Comparison of ENCODE assay signal across 21 mouse cellular contexts in the genomic region with DNA sequence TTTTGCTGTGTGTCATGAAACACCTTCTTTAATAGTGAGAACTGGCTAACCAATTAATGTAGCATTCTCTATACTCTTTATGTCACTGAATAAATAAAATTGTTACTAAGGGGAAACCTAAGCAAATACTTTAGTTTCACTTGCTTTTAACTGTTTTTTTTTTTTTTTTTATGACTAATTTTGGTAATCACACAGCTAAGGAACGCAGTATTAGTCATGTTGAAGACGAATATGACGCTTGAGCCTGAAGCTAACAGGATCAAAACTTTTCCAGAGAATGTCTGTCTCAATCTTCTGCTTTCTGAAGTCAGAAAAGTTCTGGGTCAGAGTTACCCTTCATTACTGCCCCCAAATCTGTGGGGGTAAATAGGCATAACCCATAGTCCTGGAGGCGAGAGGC.
"Had no signal": no experiment of that assay in that cellular context is flagged by ENCODE, and none has a peak within 500 bp of the region (broad histone marks: within the 10 kb centered on the region; RNA-seq: fewer than 3 reads in every experiment).

No protein-coding gene starts in this region.

- H3K36me3 ChIP-seq: limb, embryonic 10.5 days; limb, embryonic 13.5 days; liver, embryonic 13.5 days; neural tube, embryonic 12.5 days; neural tube, embryonic 15.5 days had no signal

- H3K9me3 ChIP-seq: limb, embryonic 10.5 days; limb, embryonic 13.5 days; liver, embryonic 13.5 days; neural tube, embryonic 12.5 days; neural tube, embryonic 15.5 days had no signal

- H3K27ac ChIP-seq: kidney, postnatal 0 days; layer of hippocampus, adult 2 months; limb, embryonic 10.5 days; limb, embryonic 13.5 days; liver, embryonic 13.5 days; neural tube, embryonic 12.5 days; neural tube, embryonic 15.5 days had no signal

- H3K4me1 ChIP-seq: limb, embryonic 10.5 days; limb, embryonic 13.5 days; liver, embryonic 13.5 days; neural tube, embryonic 12.5 days; neural tube, embryonic 15.5 days had no signal

- H3K9ac ChIP-seq: limb, embryonic 13.5 days; liver, embryonic 13.5 days; neural tube, embryonic 12.5 days; neural tube, embryonic 15.5 days had no signal

- H3K4me3 ChIP-seq: layer of hippocampus, adult 2 months; limb, embryonic 10.5 days; limb, embryonic 13.5 days; liver, embryonic 13.5 days; neural tube, embryonic 12.5 days; neural tube, embryonic 15.5 days had no signal

- H3K27me3 ChIP-seq: limb, embryonic 13.5 days; liver, embryonic 13.5 days; neural tube, embryonic 12.5 days; neural tube, embryonic 15.5 days had no signal

- DNase-seq: kidney, adult 2 months; kidney, postnatal 25 days; layer of hippocampus, adult 9-11 months; liver, embryonic 13.5 days; lung, adult 2 months; lung, postnatal 14 days; lung, postnatal 4 days; midbrain, embryonic 14.5 days; right cerebral cortex, adult 18-20 months; right cerebral cortex, postnatal 14 days; right cerebral cortex, postnatal 4 days; thymus, adult 2 months; thymus, postnatal 14 days; thymus, postnatal 4 days had no signal

- H3K4me2 ChIP-seq: limb, embryonic 13.5 days; liver, embryonic 13.5 days; midbrain, embryonic 11.5 days; neural tube, embryonic 12.5 days; neural tube, embryonic 15.5 days had no signal
